Mouse (Mus musculus) midbrain, embryonic 16.5 days (tissue): Measurements from ENCODE around the gene Cacna1c. TPM values are rescaled to one million over a fixed set of nuclear protein-coding genes. Genes with fewer than 3 reads are reported as not detected.

Experiments
- ATAC-seq: fragments of 200-750 bp; cut with Nextera tagmentation; 2 replicates; pipeline ENCODE4 v1.8.0; 2017; ENCODE audit warnings: moderate TSS enrichment
- H3K27ac ChIP-seq: fragments of 300-500 bp; sonication (generic); 2 replicates; pipeline ENCODE4 v1.5.1; 2014; ENCODE audit warnings: mild to moderate bottlenecking, low read length, mixed read lengths
- H3K27me3 ChIP-seq: fragments of 300-500 bp; sonication (generic); 2 replicates; pipeline ENCODE4 v1.6.1; 2014; ENCODE audit warnings: low read depth, low read length, mixed read lengths; ENCODE audit not compliant: control insufficient read depth, insufficient read depth
- H3K36me3 ChIP-seq: fragments of 300-500 bp; sonication (generic); 2 replicates; pipeline ENCODE4 v1.6.1; 2014; ENCODE audit warnings: mild to moderate bottlenecking, low read length, moderate library complexity, mixed read lengths; ENCODE audit not compliant: control insufficient read depth, insufficient read depth
- H3K4me1 ChIP-seq: fragments of 300-500 bp; sonication (generic); 2 replicates; pipeline ENCODE4 v1.6.1; 2014; ENCODE audit warnings: mild to moderate bottlenecking, low read length, mixed read lengths; ENCODE audit not compliant: control insufficient read depth, insufficient read depth
- H3K4me2 ChIP-seq: fragments of 300-500 bp; sonication (generic); 2 replicates; pipeline ENCODE4 v1.6.1; 2014; ENCODE audit warnings: mild to moderate bottlenecking, low read length, mixed read lengths
- H3K4me3 ChIP-seq: fragments of 300-500 bp; sonication (generic); 2 replicates; pipeline ENCODE4 v1.5.1; 2014; ENCODE audit warnings: low read depth, mild to moderate bottlenecking, low read length, moderate library complexity, mixed read lengths
- H3K9ac ChIP-seq: fragments of 300-500 bp; sonication (generic); 2 replicates; pipeline ENCODE4 v1.6.1; 2014; ENCODE audit warnings: low read depth, low read length, mixed read lengths
- H3K9me3 ChIP-seq: fragments of 300-500 bp; sonication (generic); replicated peaks from 2 replicates; pipeline ENCODE4 v1.6.1; 2014; ENCODE audit warnings: mild to moderate bottlenecking, low read length, mixed read lengths; ENCODE audit not compliant: control insufficient read depth, poor library complexity, severe bottlenecking
- WGBS: fragments of 180-500 bp; shearing (Covaris S2); extraction: QIAGEN DNeasy Blood & Tissue Kit; methylation state at CpG from one replicate; pipeline ENCODE4 v1.1.7; 2014; 5-methylcytosine and 5-hydroxymethylcytosine counted together
- polyA plus RNA-seq: library from polyadenylated mRNA; unstranded; fragments of >200 nt; fragmentation: Nextera tagmentation; extraction: Ambion mirVana; gene quantifications from 2 replicates; pipeline ENCODE4 v1.2.1, GENCODE M21; 2015

Cacna1c gene
- polyA plus RNA-seq, 1 experiment from 2014 or later = 8.1 TPM

GRCm38 (mm10) chr6:119018256-119018655 is 178.0 kb downstream of the Cacna1c start:
- no peak for ATAC-seq
- H3K36me3 ChIP-seq = no peaks in the 10 kb centered on the region

GRCm38 (mm10) chr6:119017498-119017897 is 178.7 kb downstream of the Cacna1c start:
- WGBS = 79% methylated on average over 10 of the region's 10 CpGs
- Histone ChIP-seq H3K9me3 (no peaks in the 10 kb centered on the region), H3K27me3 (no peaks in the 10 kb centered on the region), H3K27ac (no peak overlapping the region), H3K36me3 (no peaks in the 10 kb centered on the region), H3K9ac (no peak overlapping the region), H3K4me1 (peaks cover 10% of the 10 kb centered on the region), H3K4me3 (no peak overlapping the region), H3K4me2 (no peak overlapping the region)
- ATAC-seq = no peak

More at GRCm38 (mm10) chr6:119018256-119018655, 178.0 kb downstream of the Cacna1c start:
- Histone ChIP-seq H3K27ac (no peak overlapping the region), H3K4me1 (peaks cover 10% of the 10 kb centered on the region), H3K9ac (no peak overlapping the region), H3K4me2 (no peak overlapping the region), H3K9me3 (no peaks in the 10 kb centered on the region), H3K4me3 (no peak overlapping the region), H3K27me3 (no peaks in the 10 kb centered on the region)
- WGBS = 97% methylated on average over 2 of the region's 2 CpGs

GRCm38 (mm10) chr6:119015346-119015745 is 180.9 kb downstream of the Cacna1c start:
- Histone ChIP-seq H3K4me1 (peaks cover 10% of the 10 kb centered on the region), H3K27me3 (no peaks in the 10 kb centered on the region), H3K36me3 (no peaks in the 10 kb centered on the region), H3K27ac (no peak overlapping the region), H3K9me3 (no peaks in the 10 kb centered on the region), H3K4me2 (no peak overlapping the region), H3K4me3 (no peak overlapping the region), H3K9ac (no peak overlapping the region)
- 49% methylated on average over 2 of the region's 2 CpGs for WGBS
- no peak for ATAC-seq

GRCm38 (mm10) chr6:119013168-119014098 is 182.8 kb downstream of the Cacna1c start:
- H3K9ac ChIP-seq = no peak overlapping the region
- WGBS = 91% methylated on average over 13 of the region's 13 CpGs
- H3K4me1 ChIP-seq = peaks cover 10% of the 10 kb centered on the region
- H3K27ac ChIP-seq = no peak overlapping the region
- H3K9me3 ChIP-seq = no peaks in the 10 kb centered on the region
- no peaks in the 10 kb centered on the region for H3K27me3 ChIP-seq
- no peak for ATAC-seq
- no peaks in the 10 kb centered on the region for H3K36me3 ChIP-seq
- H3K4me3 ChIP-seq = no peak overlapping the region
- no peak overlapping the region for H3K4me2 ChIP-seq

GRCm38 (mm10) chr6:119010875-119011274 is 185.3 kb downstream of the Cacna1c start:
- WGBS = 89% methylated on average over 3 of the region's 3 CpGs
- ATAC-seq = no peak

GRCm38 (mm10) chr6:119009526-119009925 is 186.7 kb downstream of the Cacna1c start:
- H3K4me2 ChIP-seq = no peak overlapping the region
- no peaks in the 10 kb centered on the region for H3K4me1 ChIP-seq
- no peaks in the 10 kb centered on the region for H3K36me3 ChIP-seq
- H3K27ac ChIP-seq = no peak overlapping the region
- no peak overlapping the region for H3K4me3 ChIP-seq
- H3K9ac ChIP-seq = no peak overlapping the region
- no peak for ATAC-seq
- no peaks in the 10 kb centered on the region for H3K27me3 ChIP-seq
- H3K9me3 ChIP-seq = no peaks in the 10 kb centered on the region
- WGBS = 85% methylated on average over 7 of the region's 7 CpGs

More at GRCm38 (mm10) chr6:119010875-119011274, 185.3 kb downstream of the Cacna1c start:
- Histone ChIP-seq H3K9me3 (no peaks in the 10 kb centered on the region), H3K4me3 (no peak overlapping the region), H3K27ac (no peak overlapping the region), H3K4me2 (no peak overlapping the region), H3K27me3 (no peaks in the 10 kb centered on the region), H3K4me1 (no peaks in the 10 kb centered on the region), H3K36me3 (no peaks in the 10 kb centered on the region), H3K9ac (no peak overlapping the region)

- Histone ChIP-seq H3K27me3 (no peaks in the 10 kb centered on the region), H3K9ac (no peak overlapping the region), H3K9me3 (no peaks in the 10 kb centered on the region), H3K4me1 (no peaks in the 10 kb centered on the region), H3K36me3 (no peaks in the 10 kb centered on the region), H3K4me2 (no peak overlapping the region), H3K27ac (no peak overlapping the region), H3K4me3 (no peak overlapping the region)
- ATAC-seq = no peak
- 60% methylated on average over 7 of the region's 7 CpGs for WGBS
Observed at GRCm38 (mm10) chr6:119008638-119009166, 187.5 kb downstream of the Cacna1c start.

- H3K27ac ChIP-seq = no peak overlapping the region
- no peaks in the 10 kb centered on the region for H3K27me3 ChIP-seq
- ATAC-seq = no peak
- no peak overlapping the region for H3K4me2 ChIP-seq
- H3K4me1 ChIP-seq = no peaks in the 10 kb centered on the region
- 97% methylated on average over 5 of the region's 5 CpGs for WGBS
- no peaks in the 10 kb centered on the region for H3K36me3 ChIP-seq
- H3K9ac ChIP-seq = no peak overlapping the region
- H3K9me3 ChIP-seq = no peaks in the 10 kb centered on the region
- H3K4me3 ChIP-seq = no peak overlapping the region
Observed at GRCm38 (mm10) chr6:119004596-119004995, 191.6 kb downstream of the Cacna1c start.

GRCm38 (mm10) chr6:119001442-119001841 is 194.8 kb downstream of the Cacna1c start:
- H3K4me1 ChIP-seq = no peaks in the 10 kb centered on the region
- no peak for ATAC-seq

More at GRCm38 (mm10) chr6:119001442-119001841, 194.8 kb downstream of the Cacna1c start:
- no peaks in the 10 kb centered on the region for H3K9me3 ChIP-seq
- no peaks in the 10 kb centered on the region for H3K36me3 ChIP-seq
- H3K4me2 ChIP-seq = no peak overlapping the region
- no peak overlapping the region for H3K9ac ChIP-seq
- WGBS = 63% methylated on average over 2 of the region's 2 CpGs
- no peak overlapping the region for H3K27ac ChIP-seq
- no peak overlapping the region for H3K4me3 ChIP-seq
- H3K27me3 ChIP-seq = no peaks in the 10 kb centered on the region
